Mouse (Mus musculus) monocyte, adult 5-6 weeks (primary cell): Measurements from ENCODE around the gene Edf1. TPM values are rescaled to one million over a fixed set of nuclear protein-coding genes. Genes with fewer than 3 reads are reported as not detected.

Source experiments
- ATAC-seq: fragments of 153-309, 156-312 bp; replicated peaks from 2 replicates; pipeline ENCODE4 v1.8.0; 2017; ENCODE audit warnings: mild to moderate bottlenecking; ENCODE audit not compliant: low TSS enrichment, insufficient number of reproducible peaks, severe bottlenecking, poor library complexity, low FRiP score
- total RNA-seq: library from RNA; stranded (forward); fragments of 200-1000, 200-491, 200-594 nt; gene quantifications from 3 replicates; pipeline ENCODE4 v1.2.3, GENCODE M21; 2017

Edf1 gene
- total RNA-seq, 1 experiment from 2014 or later = 121 TPM

- ATAC-seq = peak; percentile 85
Measured at GRCm38 (mm10) chr2:25607761-25608622, 50.3 kb downstream of the Edf1 start, which contains the start of gene Rabl6. Rabl6 (minus strand) TSS chr2:25608521.

GRCm38 (mm10) chr2:25608671-25609070, 51.0 kb downstream of the Edf1 start:
- peak; percentile 14; the same call in 1 of the 2 replicates for ATAC-seq

Other genes starting within 250 kb of the Edf1 start
- 0.49 TPM in 1 of 3 replicates, not detected in the others for gene Grin1, start 238.7 kb upstream of the Edf1 start, total RNA-seq
- gene Man1b1, start 225.5 kb upstream of the Edf1 start, total RNA-seq = 31.6 to 66.4 TPM (median 33.3 TPM) in 3 replicates
- 24.8 to 101 TPM (median 57.4 TPM) in 3 replicates for gene Dpp7, start 201.5 kb upstream of the Edf1 start, total RNA-seq
- 6.6 to 19.5 TPM (median 12.9 TPM) in 3 replicates for gene Uap1l1, start 192.2 kb upstream of the Edf1 start, total RNA-seq
- gene Sapcd2, start 185.5 kb upstream of the Edf1 start, total RNA-seq = 4.3 TPM in 1 of 3 replicates, not detected in the others
- not detected in 3 replicates for gene Entpd2, start 162.0 kb upstream of the Edf1 start, total RNA-seq
- not detected in 3 replicates for gene Npdc1, start 158.5 kb upstream of the Edf1 start, total RNA-seq
- gene Fut7, start 134.6 kb upstream of the Edf1 start, total RNA-seq = 8.9 to 13.9 TPM (median 11.0 TPM) in 3 replicates
- gene Abca2, start 129.1 kb upstream of the Edf1 start, total RNA-seq = 16.8 to 46.8 TPM (median 17.5 TPM) in 3 replicates
- not detected in 3 replicates for gene Clic3, start 101.0 kb upstream of the Edf1 start, total RNA-seq
- gene Paxx, start 96.8 kb upstream of the Edf1 start, total RNA-seq = 21.4 to 39.6 TPM (median 32.9 TPM) in 3 replicates
- gene Ptgds, start 87.8 kb upstream of the Edf1 start, total RNA-seq = not detected in 3 replicates
- gene Lcn12, start 63.9 kb upstream of the Edf1 start, total RNA-seq = not detected in 3 replicates
- 33.3 to 58.1 TPM (median 38.6 TPM) in 3 replicates for gene Fbxw5, start 57.1 kb upstream of the Edf1 start, total RNA-seq
- not detected in 3 replicates for gene C8g, start 56.1 kb upstream of the Edf1 start, total RNA-seq
- gene Traf2, start 10.9 kb upstream of the Edf1 start, total RNA-seq = 16.6 to 29.4 TPM (median 18.0 TPM) in 3 replicates
- 2.8 to 6.2 TPM in 2 of 3 replicates, not detected in the other for gene Mamdc4, start 17.0 kb downstream of the Edf1 start, total RNA-seq
- 0.67 to 1.9 TPM (median 1.1 TPM) in 3 replicates for gene Phpt1, start 17.4 kb downstream of the Edf1 start, total RNA-seq
- 0.10 TPM in 1 of 3 replicates, not detected in the others for gene Ajm1, start 23.9 kb downstream of the Edf1 start, total RNA-seq
- 42.7 to 71.6 TPM (median 51.7 TPM) in 3 replicates for gene Rabl6, start 50.7 kb downstream of the Edf1 start, total RNA-seq
- not detected in 3 replicates for gene Ccdc183, start 59.8 kb downstream of the Edf1 start, total RNA-seq
- gene Tmem141, start 64.2 kb downstream of the Edf1 start, total RNA-seq = 12.4 to 19.4 TPM (median 14.3 TPM) in 3 replicates
- not detected in 3 replicates for gene Fcna, start 70.2 kb downstream of the Edf1 start, total RNA-seq
- gene Lcn8, start 95.3 kb downstream of the Edf1 start, total RNA-seq = not detected in 3 replicates
- gene Lcn5, start 100.1 kb downstream of the Edf1 start, total RNA-seq = not detected in 3 replicates
- gene Lcn6, start 118.9 kb downstream of the Edf1 start, total RNA-seq = not detected in 3 replicates
- gene Lcn10, start 124.9 kb downstream of the Edf1 start, total RNA-seq = not detected in 3 replicates
- gene Obp2a, start 142.2 kb downstream of the Edf1 start, total RNA-seq = not detected in 3 replicates
- 1.5 to 4.4 TPM (median 3.9 TPM) in 3 replicates for gene Bmyc, start 148.9 kb downstream of the Edf1 start, total RNA-seq
- gene Obp2b, start 179.2 kb downstream of the Edf1 start, total RNA-seq = not detected in 3 replicates
- not detected in 3 replicates for gene Lcn3, start 207.7 kb downstream of the Edf1 start, total RNA-seq
- not detected in 3 replicates for gene Lcn11, start 219.2 kb downstream of the Edf1 start, total RNA-seq
- not detected in 3 replicates for gene Gm13539, start 224.4 kb downstream of the Edf1 start, total RNA-seq